Mouse (Mus musculus) cerebellum, adult 9-10 months (tissue): ENCODE measurements around the gene Rhbdl1.

Experiments
- DNase-seq: peaks from one replicate; pipeline ENCODE4 v3.0.0; 2022

Gene Rhbdl1

GRCm38 (mm10) chr17:25791320-25791842, 45.7 kb downstream of the Rhbdl1 start:
- DNase-seq = no peak

GRCm38 (mm10) chr17:25786781-25787504, 50.2 kb downstream of the Rhbdl1 start:
- DNase-seq = no peak

GRCm38 (mm10) chr17:25786280-25786679, 50.8 kb downstream of the Rhbdl1 start, which contains the start of gene Ccdc78:
Gene Ccdc78 (plus strand): TSS chr17:25786580.
- DNase-seq = no peak

DNA sequence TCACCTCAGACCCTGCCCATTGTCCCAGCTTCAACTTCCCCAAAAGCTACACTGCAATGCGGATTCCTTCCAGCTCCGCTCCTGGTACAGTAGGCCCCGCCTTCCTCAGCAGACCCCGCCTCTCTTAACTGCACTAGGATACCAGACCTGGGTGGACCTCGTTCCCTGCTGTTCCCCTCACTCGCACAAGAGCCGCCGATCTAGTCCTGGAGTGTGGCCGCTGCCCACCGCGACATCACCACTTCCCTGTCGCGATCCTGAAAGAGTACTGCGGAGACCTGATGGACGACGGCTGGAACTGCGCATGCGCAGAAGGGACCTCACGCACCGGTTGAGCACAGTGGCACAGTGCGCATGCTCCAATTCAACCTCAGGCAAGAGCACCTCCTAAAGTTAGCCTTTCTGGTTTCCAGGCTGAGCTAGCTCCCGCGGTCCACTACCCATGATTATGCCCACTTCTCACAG, 51.8 kb downstream of the Rhbdl1 start, which contains the start of gene Haghl:
TSS of gene Haghl (minus strand) at position 393 of the 465 bp plus-strand sequence.
- DNase-seq = peak; percentile 98
